8 mouse cellular contexts compared by ENCODE assay signal in genomic region chr7:16874756-16875309, GRCm38 (mm10). TPM values are rescaled to one million over a fixed set of nuclear protein-coding genes. Genes with fewer than 3 reads are reported as not detected.
DNase-seq lines count a peak whose midpoint lies in the region; ATAC-seq and TF ChIP-seq lines count a peak whose summit lies in the region.

No protein-coding gene starts in this region.

- H3K36me3 ChIP-seq in hindbrain, embryonic 13.5 days, result peaks cover 20% of the 10 kb centered on the region

- peak overlapping the region; percentile 90 for H3K9ac ChIP-seq in hindbrain, embryonic 13.5 days

- in situ Hi-C loops in Patski (cut with MboI; ENCODE audit: low pct_unique_long_range_greater_than_20kb), result no loop called here

- peaks cover 32% of the 10 kb centered on the region for H3K4me1 ChIP-seq in hindbrain, embryonic 13.5 days (replicated peaks)

- H3K4me3 ChIP-seq in hindbrain, embryonic 13.5 days, result peak overlapping the region; percentile 83

- CTCF ChIA-PET in Patski (lab: Charles Lee), result interaction anchor here (0.7 to 2.2 kb wide), 14 partner anchors 10 to 141 kb away, joined by 3 to 17 read pairs (median 6); partner anchors contain the start of gene Gng8

- WGBS in hindbrain, embryonic 13.5 days, result under 1% methylated on average over 33 of the region's 33 CpGs

- H3K4me2 ChIP-seq in hindbrain, embryonic 13.5 days, result peak overlapping the region; percentile 79

- H3K9me3 ChIP-seq in hindbrain, embryonic 13.5 days, result no peaks in the 10 kb centered on the region

- peak overlapping the region; percentile 91 for H3K27ac ChIP-seq in hindbrain, embryonic 13.5 days

- H3K27me3 ChIP-seq in Patski, result no peaks in the 10 kb centered on the region
- H3K27me3 ChIP-seq in hindbrain, embryonic 13.5 days, result no peaks in the 10 kb centered on the region

- POLR2A ChIA-PET in Patski (lab: Charles Lee), result no interaction called here

- peak; percentile 98 for DNase-seq in Patski (ENCODE audit: low read depth, low spot score)
- DNase-seq in cerebellum, postnatal 14 days, result peak; percentile 99 to 100
- peak; percentile 100 for DNase-seq in frontal cortex, postnatal 14 days (ENCODE audit: low spot score in 2 of 2)
- DNase-seq in layer of hippocampus, postnatal 25 days (ENCODE audit: extremely low spot score in 1 of 2, low spot score in 1 of 2), result peak; percentile 94
- DNase-seq in lung, postnatal 25 days (ENCODE audit: low spot score), result peak; percentile 100
- DNase-seq in retina, embryonic 14.5 days (ENCODE audit: low spot score), result peak; percentile 100
- peak; percentile 98 for DNase-seq in thymus, postnatal 4 days

- peak; percentile 92 for ATAC-seq in Patski
- peak; percentile 96 for ATAC-seq in hindbrain, embryonic 13.5 days (ENCODE audit: low FRiP score)

- TF ChIP-seq CTCF in Patski (IDR thresholded peaks at IDR 0.05), result no peak

RNA-seq across cellular contexts. Expression of gene Dact3, which starts 0.3 kb away (rescaled TPM):
- polyA plus RNA-seq in Patski (2021), result 2.2 TPM
- 2.8 and 2.9 TPM in 2 replicates for polyA plus RNA-seq in hindbrain, embryonic 13.5 days (2015; fragmentation: Nextera tagmentation; extraction: Ambion mirVana)
- 100 to 1,000 TPM; 150 to 160 TPM for total RNA-seq in layer of hippocampus, postnatal 25 days (2021)

RNA-seq across cellular contexts. Expression of gene Gng8, which starts 16.8 kb away (rescaled TPM):
- 0.09 TPM for polyA plus RNA-seq in Patski (2021)
- 6.1 and 8.2 TPM in 2 replicates for polyA plus RNA-seq in hindbrain, embryonic 13.5 days (2015; fragmentation: Nextera tagmentation; extraction: Ambion mirVana)
- 1 to 10 TPM; 2.5 to 3.2 TPM for total RNA-seq in layer of hippocampus, postnatal 25 days (2021)

RNA-seq across cellular contexts. Expression of gene Ptgir, which starts 31.5 kb away (rescaled TPM):
- polyA plus RNA-seq in Patski (2021), result not detected
- 0.78 and 0.83 TPM in 2 replicates for polyA plus RNA-seq in hindbrain, embryonic 13.5 days (2015; fragmentation: Nextera tagmentation; extraction: Ambion mirVana)
- total RNA-seq in layer of hippocampus, postnatal 25 days (2021), result under 1 TPM in 1 of 2 experiments, not detected in 1; 0.09 TPM

RNA-seq across cellular contexts. Expression of gene Prkd2, which starts 32.1 kb away (rescaled TPM):
- polyA plus RNA-seq in Patski (2021), result 15.3 TPM
- polyA plus RNA-seq in hindbrain, embryonic 13.5 days (2015; fragmentation: Nextera tagmentation; extraction: Ambion mirVana), result 6.6 and 7.3 TPM in 2 replicates
- 1 to 10 TPM; 5.2 to 6.9 TPM for total RNA-seq in layer of hippocampus, postnatal 25 days (2021)

RNA-seq across cellular contexts. Expression of gene Calm3, which starts 49.1 kb away (rescaled TPM):
- 237 TPM for polyA plus RNA-seq in Patski (2021)
- 307 and 317 TPM in 2 replicates for polyA plus RNA-seq in hindbrain, embryonic 13.5 days (2015; fragmentation: Nextera tagmentation; extraction: Ambion mirVana)
- total RNA-seq in layer of hippocampus, postnatal 25 days (2021), result 1,000 to 10,000 TPM; 2,256 to 2,439 TPM

Comparison
In these comparisons a context has a peak if more than half of its experiments do, and no peak if none do; other contexts are left out.
1. Peak in every context shown above with its lines: DNase-seq, ATAC-seq, H3K4me3 ChIP-seq and H3K27ac ChIP-seq.